Mouse (Mus musculus) hindbrain, embryonic 11.5 days (tissue): ENCODE data around the gene Fam167b. TPM values are rescaled to one million over a fixed set of nuclear protein-coding genes. Genes with fewer than 3 reads are reported as not detected.

Source experiments
- ATAC-seq: fragments of 200-750 bp; cut with Nextera tagmentation; 2 replicates; pipeline ENCODE4 v1.8.0; 2017; ENCODE audit warnings: mild to moderate bottlenecking, moderate TSS enrichment, moderate library complexity; ENCODE audit not compliant: low FRiP score
- DNase-seq: peaks from one replicate; pipeline ENCODE4 v3.0.0-alpha.2; 2015; ENCODE audit warnings: low spot score
- H3K27ac ChIP-seq: fragments of 300-500 bp; sonication (generic); 2 replicates; pipeline ENCODE4 v1.5.1; 2014; ENCODE audit warnings: mild to moderate bottlenecking, low read depth, low read length
- H3K27me3 ChIP-seq: fragments of 300-500 bp; sonication (generic); 2 replicates; pipeline ENCODE4 v1.6.1; 2014; ENCODE audit warnings: mild to moderate bottlenecking, low read length, moderate library complexity, mixed read lengths; ENCODE audit not compliant: control insufficient read depth, insufficient read depth
- H3K36me3 ChIP-seq: fragments of 300-500 bp; sonication (generic); 2 replicates; pipeline ENCODE4 v1.6.1; 2014; ENCODE audit warnings: mild to moderate bottlenecking, low read length, moderate library complexity, mixed read lengths; ENCODE audit not compliant: control insufficient read depth, insufficient read depth
- H3K4me1 ChIP-seq: fragments of 300-500 bp; sonication (generic); replicated peaks from 2 replicates; pipeline ENCODE4 v1.6.1; 2014; ENCODE audit warnings: low read length, mixed read lengths; ENCODE audit not compliant: control insufficient read depth, insufficient read depth
- H3K4me2 ChIP-seq: fragments of 300-500 bp; sonication (generic); replicated peaks from 2 replicates; pipeline ENCODE4 v1.6.1; 2014; ENCODE audit warnings: mild to moderate bottlenecking, low read depth, low read length
- H3K4me3 ChIP-seq: fragments of 300-500 bp; sonication (generic); 2 replicates; pipeline ENCODE4 v1.5.1; 2014; ENCODE audit warnings: low read depth, low read length
- H3K9ac ChIP-seq: fragments of 300-500 bp; sonication (generic); 2 replicates; pipeline ENCODE4 v1.6.1; 2014; ENCODE audit warnings: low read depth, low read length
- H3K9me3 ChIP-seq: fragments of 300-500 bp; sonication (generic); 2 replicates; pipeline ENCODE4 v1.6.1; 2016; ENCODE audit warnings: low read length; ENCODE audit not compliant: control insufficient read depth
- WGBS: fragments of 180-500 bp; shearing (Covaris S2); extraction: QIAGEN DNeasy Blood & Tissue Kit; methylation state at CpG from one replicate; pipeline ENCODE4 v1.1.7; 2014; 5-methylcytosine and 5-hydroxymethylcytosine counted together
- polyA plus RNA-seq: library from polyadenylated mRNA; unstranded; fragments of >200 nt; fragmentation: Nextera tagmentation; extraction: Ambion mirVana; gene quantifications from 2 replicates; pipeline ENCODE4 v1.2.1, GENCODE M21; 2014

The Fam167b gene
- polyA plus RNA-seq, 1 experiment from 2014 or later: 1.0 TPM

- no peaks in the 10 kb centered on the region for H3K27me3 ChIP-seq
- DNase-seq (no peak), ATAC-seq (no peak)
- 54% methylated on average over 4 of the region's 4 CpGs for WGBS
- no peak overlapping the region for H3K9ac ChIP-seq
- H3K9me3 ChIP-seq: no peaks in the 10 kb centered on the region
- no peak overlapping the region for H3K27ac ChIP-seq
- no peak overlapping the region for H3K4me3 ChIP-seq
- H3K36me3 ChIP-seq: 0 out of 2 replicates have a peak, but pooled peaks cover 3% of the 10 kb centered on the region
- no peaks in the 10 kb centered on the region for H3K4me1 ChIP-seq
- no peak overlapping the region for H3K4me2 ChIP-seq
Observed at GRCm38 (mm10) chr4:129610472-129610871, 32.1 kb upstream of the Fam167b start.

GRCm38 (mm10) chr4:129610026-129610425 lies 31.7 kb upstream of the Fam167b start:
- WGBS: 75% methylated on average over 4 of the region's 4 CpGs
- Histone ChIP-seq H3K4me3 (no peak overlapping the region), H3K27me3 (no peaks in the 10 kb centered on the region), H3K9me3 (no peaks in the 10 kb centered on the region), H3K4me1 (no peaks in the 10 kb centered on the region), H3K36me3 (0 out of 2 replicates have a peak, but pooled peaks cover 3% of the 10 kb centered on the region), H3K9ac (no peak overlapping the region), H3K27ac (no peak overlapping the region), H3K4me2 (no peak overlapping the region)
- no peak for DNase-seq
- ATAC-seq: no peak

- H3K36me3 ChIP-seq: 0 out of 2 replicates have a peak, but pooled peaks cover 3% of the 10 kb centered on the region
- no peaks in the 10 kb centered on the region for H3K9me3 ChIP-seq
- DNase-seq (no peak), ATAC-seq (no peak)
- H3K27ac ChIP-seq: no peak overlapping the region
- 87% methylated on average over 12 of the region's 12 CpGs for WGBS
- no peaks in the 10 kb centered on the region for H3K4me1 ChIP-seq
- H3K4me2 ChIP-seq: no peak overlapping the region
- no peak overlapping the region for H3K4me3 ChIP-seq
- H3K27me3 ChIP-seq: no peaks in the 10 kb centered on the region
- H3K9ac ChIP-seq: no peak overlapping the region
Observed at GRCm38 (mm10) chr4:129609139-129609631, 30.8 kb upstream of the Fam167b start.

GRCm38 (mm10) chr4:129608426-129609025 lies 30.2 kb upstream of the Fam167b start:
- Histone ChIP-seq H3K27ac (no peak overlapping the region), H3K9ac (no peak overlapping the region)

GRCm38 (mm10) chr4:129600233-129601158 lies 22.1 kb upstream of the Fam167b start, which contains the start of the genes Eif3i and Tmem234:
Gene Eif3i (minus strand): TSS chr4:129600648.
Gene Tmem234 (plus strand): TSS chr4:129600668.
- ATAC-seq (peak; percentile 84), DNase-seq (peak; percentile 88)
- H3K9ac ChIP-seq: peak within 1 kb of the TSS; percentile 96
- H3K27ac ChIP-seq: peak within 1 kb of the TSS; percentile 71
- H3K4me2 ChIP-seq: peak within 1 kb of the TSS; percentile 81
- H3K27me3 ChIP-seq: no peaks in the 10 kb centered on the region
- H3K36me3 ChIP-seq: no peaks in the 10 kb centered on the region
- H3K9me3 ChIP-seq: no peaks in the 10 kb centered on the region
- H3K4me3 ChIP-seq: peak within 1 kb of the TSS; percentile 100
- peaks cover 12% of the 10 kb centered on the region; the same call in 1 of the 2 replicates for H3K4me1 ChIP-seq
- WGBS: under 1% methylated on average over 70 of the region's 74 CpGs

More at GRCm38 (mm10) chr4:129608426-129609025, 30.2 kb upstream of the Fam167b start:
- ATAC-seq (peak; percentile 76), DNase-seq (peak; percentile 91)
- Histone ChIP-seq H3K27me3 (no peaks in the 10 kb centered on the region), H3K4me2 (no peak overlapping the region), H3K36me3 (0 out of 2 replicates have a peak, but pooled peaks cover 3% of the 10 kb centered on the region), H3K4me3 (no peak overlapping the region), H3K9me3 (no peaks in the 10 kb centered on the region), H3K4me1 (no peaks in the 10 kb centered on the region)
- WGBS: 36% methylated on average over 7 of the region's 7 CpGs

- H3K4me1 ChIP-seq: no peaks in the 10 kb centered on the region
- no peaks in the 10 kb centered on the region for H3K27me3 ChIP-seq
- H3K27ac ChIP-seq: no peak overlapping the region
- ATAC-seq (no peak), DNase-seq (no peak)
- no peaks in the 10 kb centered on the region for H3K9me3 ChIP-seq
- peaks cover 14% of the 10 kb centered on the region for H3K36me3 ChIP-seq
- 86% methylated on average over 4 of the region's 4 CpGs for WGBS
- H3K9ac ChIP-seq: no peak overlapping the region
- no peak overlapping the region for H3K4me2 ChIP-seq
- H3K4me3 ChIP-seq: no peak overlapping the region
Observed at GRCm38 (mm10) chr4:129588865-129589264, 10.5 kb upstream of the Fam167b start.

GRCm38 (mm10) chr4:129586943-129587342 lies 8.6 kb upstream of the Fam167b start:
- H3K4me2 ChIP-seq: no peak overlapping the region
- ATAC-seq: no peak
- no peak overlapping the region for H3K4me3 ChIP-seq
- no peak overlapping the region for H3K27ac ChIP-seq
- H3K36me3 ChIP-seq: peaks cover 6% of the 10 kb centered on the region; the same call in 1 of the 2 replicates
- DNase-seq: no peak
- H3K27me3 ChIP-seq: no peaks in the 10 kb centered on the region
- no peaks in the 10 kb centered on the region for H3K4me1 ChIP-seq
- WGBS: 59% methylated on average over 1 of the region's 1 CpGs
- no peak overlapping the region for H3K9ac ChIP-seq
- H3K9me3 ChIP-seq: no peaks in the 10 kb centered on the region

- H3K9ac ChIP-seq: no peak overlapping the region
- no peak overlapping the region for H3K4me3 ChIP-seq
- no peaks in the 10 kb centered on the region for H3K4me1 ChIP-seq
- ATAC-seq: no peak
- no peak for DNase-seq
- 77% methylated on average over 9 of the region's 9 CpGs for WGBS
- no peaks in the 10 kb centered on the region for H3K9me3 ChIP-seq
- H3K36me3 ChIP-seq: no peaks in the 10 kb centered on the region
- no peak overlapping the region for H3K27ac ChIP-seq
- H3K4me2 ChIP-seq: no peak overlapping the region
- no peaks in the 10 kb centered on the region for H3K27me3 ChIP-seq
Observed at GRCm38 (mm10) chr4:129585773-129586172, 7.4 kb upstream of the Fam167b start.
